Mouse (Mus musculus) heart, embryonic 13.5 days (tissue): Measurements from ENCODE around the gene Nup133. TPM values are rescaled to one million over a fixed set of nuclear protein-coding genes. Genes with fewer than 3 reads are reported as not detected.
A peak's percentile ranks its signal among the peaks of the same experiment; 100 is the strongest.

Experiments
- ATAC-seq: fragments of 200-750 bp; cut with Nextera tagmentation; 2 replicates; pipeline ENCODE4 v1.8.0; 2017; ENCODE audit warnings: moderate TSS enrichment; ENCODE audit not compliant: insufficient number of reproducible peaks, low FRiP score, low TSS enrichment; ENCODE audit errors: extremely low read depth
- H3K27ac ChIP-seq: fragments of 300-500 bp; sonication (generic); replicated peaks from 2 replicates; pipeline ENCODE4 v1.5.1; 2015; ENCODE audit warnings: moderate library complexity, mild to moderate bottlenecking, inconsistent platforms
- H3K27me3 ChIP-seq: fragments of 300-500 bp; sonication (generic); replicated peaks from 2 replicates; pipeline ENCODE4 v1.6.1; 2015; ENCODE audit warnings: mild to moderate bottlenecking, inconsistent platforms
- H3K36me3 ChIP-seq: fragments of 300-500 bp; sonication (generic); 2 replicates; pipeline ENCODE4 v1.6.1; 2015; ENCODE audit warnings: mild to moderate bottlenecking, inconsistent platforms
- H3K4me1 ChIP-seq: fragments of 300-500 bp; sonication (generic); 2 replicates; pipeline ENCODE4 v1.6.1; 2015; ENCODE audit warnings: inconsistent platforms
- H3K4me2 ChIP-seq: fragments of 300-500 bp; sonication (generic); 2 replicates; pipeline ENCODE4 v1.6.1; 2015; ENCODE audit warnings: inconsistent platforms, mild to moderate bottlenecking, moderate library complexity
- H3K4me3 ChIP-seq: fragments of 300-500 bp; sonication (generic); 2 replicates; pipeline ENCODE4 v1.5.1; 2015; ENCODE audit warnings: moderate library complexity, mild to moderate bottlenecking, inconsistent platforms
- H3K9ac ChIP-seq: fragments of 300-500 bp; sonication (generic); 2 replicates; pipeline ENCODE4 v1.6.1; 2015; ENCODE audit warnings: inconsistent platforms, mild to moderate bottlenecking, moderate library complexity
- H3K9me3 ChIP-seq: fragments of 300-500 bp; sonication (generic); 2 replicates; pipeline ENCODE4 v1.6.1; 2016; ENCODE audit warnings: inconsistent platforms
- WGBS: fragments of 180-500 bp; shearing (Covaris S2); methylation state at CpG from one replicate; pipeline ENCODE4 v1.1.7; 2015; ENCODE audit warnings: mixed read lengths; 5-methylcytosine and 5-hydroxymethylcytosine counted together
- polyA plus RNA-seq: library from polyadenylated mRNA; unstranded; fragments of >200 nt; fragmentation: Nextera tagmentation; extraction: Ambion mirVana; gene quantifications from 2 replicates; pipeline ENCODE4 v1.2.1, GENCODE M21; 2015

Gene Nup133
- polyA plus RNA-seq: 24.4 and 24.8 TPM in 2 replicates

GRCm38 (mm10) chr8:123948942-123949685 lies at the start of gene Nup133:
Nup133 (minus strand) TSS chr8:123949265.
- Histone ChIP-seq H3K9ac (peak within 1 kb of the TSS; percentile 95), H3K4me1 (peaks cover 18% of the 10 kb centered on the region), H3K27ac (peak within 1 kb of the TSS; percentile 90), H3K9me3 (no peaks in the 10 kb centered on the region), H3K27me3 (no peaks in the 10 kb centered on the region), H3K4me2 (peak within 1 kb of the TSS; percentile 98), H3K4me3 (peak within 1 kb of the TSS; percentile 99), H3K36me3 (peaks cover 46% of the 10 kb centered on the region)
- WGBS: under 1% methylated on average over 77 of the region's 77 CpGs
- peak; percentile 84 for ATAC-seq

- Histone ChIP-seq H3K36me3 (peaks cover 53% of the 10 kb centered on the region), H3K4me3 (no peak overlapping the region), H3K9me3 (no peaks in the 10 kb centered on the region), H3K4me2 (no peak overlapping the region), H3K4me1 (peaks cover 19% of the 10 kb centered on the region), H3K9ac (no peak overlapping the region), H3K27ac (no peak overlapping the region), H3K27me3 (no peaks in the 10 kb centered on the region)
- no peak for ATAC-seq
- 93% methylated on average over 3 of the region's 3 CpGs for WGBS
Measured at GRCm38 (mm10) chr8:123993997-123994396, 44.9 kb upstream of the Nup133 start.

- WGBS: 89% methylated on average over 5 of the region's 5 CpGs
- Histone ChIP-seq H3K9me3 (no peaks in the 10 kb centered on the region), H3K4me2 (no peak overlapping the region), H3K36me3 (peaks cover 49% of the 10 kb centered on the region), H3K27ac (no peak overlapping the region), H3K4me3 (no peak overlapping the region), H3K4me1 (peaks cover 23% of the 10 kb centered on the region), H3K27me3 (no peaks in the 10 kb centered on the region), H3K9ac (no peak overlapping the region)
- no peak for ATAC-seq
Measured at GRCm38 (mm10) chr8:123993597-123993996, 44.5 kb upstream of the Nup133 start.

- Histone ChIP-seq H3K4me2 (no peak overlapping the region), H3K27ac (no peak overlapping the region), H3K4me1 (peaks cover 29% of the 10 kb centered on the region), H3K9me3 (no peaks in the 10 kb centered on the region), H3K4me3 (no peak overlapping the region), H3K36me3 (peaks cover 40% of the 10 kb centered on the region), H3K9ac (no peak overlapping the region), H3K27me3 (no peaks in the 10 kb centered on the region)
- ATAC-seq: no peak
- 75% methylated on average over 8 of the region's 8 CpGs for WGBS
Measured at GRCm38 (mm10) chr8:123992587-123992986, 43.5 kb upstream of the Nup133 start.

- Histone ChIP-seq H3K4me2 (peak overlapping the region; percentile 53), H3K9me3 (no peaks in the 10 kb centered on the region), H3K36me3 (peaks cover 22% of the 10 kb centered on the region), H3K27me3 (no peaks in the 10 kb centered on the region), H3K9ac (peak overlapping the region; percentile 37), H3K4me1 (peaks cover 29% of the 10 kb centered on the region), H3K4me3 (peak overlapping the region; percentile 1), H3K27ac (peak overlapping the region; percentile 87)
- WGBS: 41% methylated on average over 13 of the region's 13 CpGs
- ATAC-seq: no peak
Measured at GRCm38 (mm10) chr8:123990277-123991049, 41.4 kb upstream of the Nup133 start.

GRCm38 (mm10) chr8:123989128-123989527 lies 40.1 kb upstream of the Nup133 start:
- Histone ChIP-seq H3K9ac (peak overlapping the region; percentile 72), H3K4me1 (peaks cover 31% of the 10 kb centered on the region), H3K4me3 (peak overlapping the region; percentile 20), H3K27me3 (no peaks in the 10 kb centered on the region), H3K4me2 (peak overlapping the region; percentile 53), H3K27ac (peak overlapping the region; percentile 87), H3K36me3 (peaks cover 9% of the 10 kb centered on the region), H3K9me3 (no peaks in the 10 kb centered on the region)
- 17% methylated on average over 7 of the region's 7 CpGs for WGBS
- ATAC-seq: no peak

- peak overlapping the region; percentile 53 for H3K4me2 ChIP-seq
- H3K27ac ChIP-seq: peak overlapping the region; percentile 87
- no peak; the same call in 1 of the 2 replicates for ATAC-seq
- H3K4me1 ChIP-seq: peaks cover 35% of the 10 kb centered on the region
- peak overlapping the region; percentile 20 for H3K4me3 ChIP-seq
- H3K9me3 ChIP-seq: no peaks in the 10 kb centered on the region
- H3K36me3 ChIP-seq: peaks cover 4% of the 10 kb centered on the region
- peak overlapping the region; percentile 72 for H3K9ac ChIP-seq
- 18% methylated on average over 6 of the region's 6 CpGs for WGBS
- no peaks in the 10 kb centered on the region for H3K27me3 ChIP-seq
Measured at GRCm38 (mm10) chr8:123988605-123989038, 39.6 kb upstream of the Nup133 start.

- peaks cover 49% of the 10 kb centered on the region for H3K4me1 ChIP-seq
- no peaks in the 10 kb centered on the region for H3K36me3 ChIP-seq
- peak within 1 kb of the TSS; percentile 96 for H3K4me2 ChIP-seq
- H3K27ac ChIP-seq: peak within 1 kb of the TSS; percentile 95
- peak within 1 kb of the TSS; percentile 91 for H3K4me3 ChIP-seq
- H3K9ac ChIP-seq: peak within 1 kb of the TSS; percentile 95
- H3K9me3 ChIP-seq: no peaks in the 10 kb centered on the region
- H3K27me3 ChIP-seq: no peaks in the 10 kb centered on the region
- ATAC-seq: peak; percentile 90
- under 1% methylated on average over 56 of the region's 56 CpGs for WGBS
Measured at GRCm38 (mm10) chr8:123982826-123983400, 33.8 kb upstream of the Nup133 start, which contains the start of gene Abcb10. Abcb10 (minus strand) TSS chr8:123983122.

GRCm38 (mm10) chr8:123982291-123982793 lies 33.3 kb upstream of the Nup133 start:
- WGBS: under 1% methylated on average over 48 of the region's 48 CpGs
- H3K4me1 ChIP-seq: peaks cover 53% of the 10 kb centered on the region
- no peaks in the 10 kb centered on the region for H3K9me3 ChIP-seq
- H3K9ac ChIP-seq: peak overlapping the region; percentile 95
- ATAC-seq: peak; percentile 6; the same call in 1 of the 2 replicates
- peak overlapping the region; percentile 91 for H3K4me3 ChIP-seq
- no peaks in the 10 kb centered on the region for H3K27me3 ChIP-seq
- H3K4me2 ChIP-seq: peak overlapping the region; percentile 96
- peak overlapping the region; percentile 95 for H3K27ac ChIP-seq
- no peaks in the 10 kb centered on the region for H3K36me3 ChIP-seq

GRCm38 (mm10) chr8:123981674-123982073 lies 32.6 kb upstream of the Nup133 start:
- Histone ChIP-seq H3K4me3 (peak overlapping the region; percentile 91), H3K4me2 (peak overlapping the region; percentile 96), H3K27ac (peak overlapping the region; percentile 18; the same call in 1 of the 2 replicates), H3K36me3 (no peaks in the 10 kb centered on the region), H3K9ac (peak overlapping the region; percentile 95), H3K27me3 (no peaks in the 10 kb centered on the region), H3K4me1 (peaks cover 53% of the 10 kb centered on the region), H3K9me3 (no peaks in the 10 kb centered on the region)
- ATAC-seq: no peak
- 36% methylated on average over 4 of the region's 4 CpGs for WGBS

- Histone ChIP-seq H3K27me3 (no peaks in the 10 kb centered on the region), H3K27ac (no peak overlapping the region; the same call in 1 of the 2 replicates), H3K9ac (peak overlapping the region; percentile 72), H3K9me3 (no peaks in the 10 kb centered on the region), H3K4me3 (peak overlapping the region; percentile 91), H3K36me3 (peaks cover 3% of the 10 kb centered on the region; the same call in 1 of the 2 replicates), H3K4me2 (peak overlapping the region; percentile 96), H3K4me1 (peaks cover 53% of the 10 kb centered on the region)
- ATAC-seq: no peak
- 51% methylated on average over 4 of the region's 4 CpGs for WGBS
Measured at GRCm38 (mm10) chr8:123980239-123980638, 31.2 kb upstream of the Nup133 start.
